Mouse (Mus musculus): Measurements from ENCODE around the gene Kri1. TPM values are rescaled to one million over a fixed set of nuclear protein-coding genes. Genes with fewer than 3 reads are reported as not detected.
A peak's percentile ranks its signal among the peaks of the same experiment; 100 is the strongest.

Gene Kri1
- total and polyA plus RNA-seq, 2 experiments from 2014 or later = 11.9 to 27.6 TPM

GRCm38 (mm10) chr9:21288404-21289336, 901 bp upstream of the Kri1 start:
- TF ChIP-seq CTCF (IDR thresholded peaks at IDR 0.05; ENCODE audit: low read depth) = no peak
- Histone ChIP-seq H3K27me3 (ENCODE audit: insufficient read depth, low read length) (no peaks in the 10 kb centered on the region), H3K4me3 (ENCODE audit: low read depth, low read length) (peak overlapping the region; percentile 63), H3K27ac (ENCODE audit: low read depth, low read length) (peak overlapping the region; percentile 93), H3K4me2 (ENCODE audit: low read depth) (peak overlapping the region; percentile 76), H3K9ac (peak overlapping the region; percentile 75), H3K36me3 (ENCODE audit: insufficient read depth) (peaks cover 10% of the 10 kb centered on the region), H3K9me3 (ENCODE audit: low read length) (no peaks in the 10 kb centered on the region), H3K4me1 (ENCODE audit: insufficient read depth) (peaks cover 21% of the 10 kb centered on the region; the same call in 1 of the 2 replicates)
- ATAC-seq = no peak
- WGBS = 78% methylated on average over 13 of the region's 13 CpGs
- DNase-seq = no peak

- Histone ChIP-seq H3K4me1 (ENCODE audit: insufficient read depth) (peaks cover 21% of the 10 kb centered on the region; the same call in 1 of the 2 replicates), H3K27me3 (ENCODE audit: insufficient read depth, low read length) (no peaks in the 10 kb centered on the region), H3K4me2 (ENCODE audit: low read depth) (peak overlapping the region; percentile 76), H3K9ac (peak overlapping the region; percentile 75), H3K4me3 (ENCODE audit: low read depth, low read length) (peak overlapping the region; percentile 63; the same call in 1 of the 2 replicates), H3K27ac (ENCODE audit: low read depth, low read length) (no peak overlapping the region), H3K9me3 (ENCODE audit: low read length) (no peaks in the 10 kb centered on the region), H3K36me3 (ENCODE audit: insufficient read depth) (peaks cover 21% of the 10 kb centered on the region)
- ATAC-seq (no peak), DNase-seq (no peak)
- whole genome bisulfite sequencing = 66% methylated on average over 3 of the region's 3 CpGs
- TF ChIP-seq CTCF (IDR thresholded peaks at IDR 0.05; ENCODE audit: low read depth) = no peak
Measured at GRCm38 (mm10) chr9:21286753-21287152, 1.0 kb downstream of the Kri1 start.

GRCm38 (mm10) chr9:21283994-21284393, 3.8 kb downstream of the Kri1 start:
- H3K9ac ChIP-seq = no peak overlapping the region
- H3K4me3 ChIP-seq (ENCODE audit: low read depth, low read length) = no peak overlapping the region
- H3K4me1 ChIP-seq (ENCODE audit: insufficient read depth) = peaks cover 14% of the 10 kb centered on the region; the same call in 1 of the 2 replicates
- ATAC-seq = no peak
- no peaks in the 10 kb centered on the region for H3K27me3 ChIP-seq (ENCODE audit: insufficient read depth, low read length)
- no peak for TF ChIP-seq CTCF (IDR thresholded peaks at IDR 0.05; ENCODE audit: low read depth)
- no peaks in the 10 kb centered on the region for H3K9me3 ChIP-seq (ENCODE audit: low read length)
- 88% methylated on average over 3 of the region's 3 CpGs for WGBS
- DNase-seq = no peak
- H3K27ac ChIP-seq (ENCODE audit: low read depth, low read length) = no peak overlapping the region
- H3K36me3 ChIP-seq (ENCODE audit: insufficient read depth) = peaks cover 44% of the 10 kb centered on the region
- no peak overlapping the region for H3K4me2 ChIP-seq (ENCODE audit: low read depth)

GRCm38 (mm10) chr9:21283591-21283990, 4.2 kb downstream of the Kri1 start:
- ATAC-seq = no peak
- Histone ChIP-seq H3K36me3 (ENCODE audit: insufficient read depth) (peaks cover 48% of the 10 kb centered on the region), H3K27ac (ENCODE audit: low read depth, low read length) (no peak overlapping the region), H3K9me3 (ENCODE audit: low read length) (no peaks in the 10 kb centered on the region), H3K4me1 (ENCODE audit: insufficient read depth) (peaks cover 10% of the 10 kb centered on the region; the same call in 1 of the 2 replicates), H3K4me2 (ENCODE audit: low read depth) (no peak overlapping the region), H3K27me3 (ENCODE audit: insufficient read depth, low read length) (no peaks in the 10 kb centered on the region), H3K4me3 (ENCODE audit: low read depth, low read length) (no peak overlapping the region), H3K9ac (no peak overlapping the region)
- DNase-seq = no peak
- 93% methylated on average over 5 of the region's 5 CpGs for WGBS
- TF ChIP-seq CTCF (IDR thresholded peaks at IDR 0.05; ENCODE audit: low read depth) = peak; percentile 29

GRCm38 (mm10) chr9:21277776-21278175, 10.0 kb downstream of the Kri1 start:
- peaks cover 87% of the 10 kb centered on the region for H3K36me3 ChIP-seq (ENCODE audit: insufficient read depth)
- DNase-seq = no peak
- no peak overlapping the region for H3K9ac ChIP-seq
- 95% methylated on average over 5 of the region's 5 CpGs for WGBS
- no peaks in the 10 kb centered on the region for H3K4me1 ChIP-seq (ENCODE audit: insufficient read depth)
- no peak overlapping the region for H3K4me2 ChIP-seq (ENCODE audit: low read depth)
- H3K9me3 ChIP-seq (ENCODE audit: low read length) = no peaks in the 10 kb centered on the region
- ATAC-seq = no peak
- H3K27me3 ChIP-seq (ENCODE audit: insufficient read depth, low read length) = no peaks in the 10 kb centered on the region
- no peak for TF ChIP-seq CTCF (IDR thresholded peaks at IDR 0.05; ENCODE audit: low read depth)
- H3K27ac ChIP-seq (ENCODE audit: low read depth, low read length) = no peak overlapping the region
- no peak overlapping the region for H3K4me3 ChIP-seq (ENCODE audit: low read depth, low read length)

GRCm38 (mm10) chr9:21276307-21276706, 11.5 kb downstream of the Kri1 start:
- 90% methylated on average over 8 of the region's 8 CpGs for WGBS
- no peak overlapping the region for H3K4me3 ChIP-seq (ENCODE audit: low read depth, low read length)
- H3K27ac ChIP-seq (ENCODE audit: low read depth, low read length) = no peak overlapping the region
- peaks cover 89% of the 10 kb centered on the region for H3K36me3 ChIP-seq (ENCODE audit: insufficient read depth)
- H3K27me3 ChIP-seq (ENCODE audit: insufficient read depth, low read length) = no peaks in the 10 kb centered on the region
- DNase-seq (no peak), ATAC-seq (no peak)
- H3K9me3 ChIP-seq (ENCODE audit: low read length) = no peaks in the 10 kb centered on the region
- no peaks in the 10 kb centered on the region for H3K4me1 ChIP-seq (ENCODE audit: insufficient read depth)
- no peak for TF ChIP-seq CTCF (IDR thresholded peaks at IDR 0.05; ENCODE audit: low read depth)
- H3K4me2 ChIP-seq (ENCODE audit: low read depth) = no peak overlapping the region
- H3K9ac ChIP-seq = no peak overlapping the region

- peaks cover 89% of the 10 kb centered on the region for H3K36me3 ChIP-seq (ENCODE audit: insufficient read depth)
- no peak overlapping the region for H3K9ac ChIP-seq
- no peaks in the 10 kb centered on the region for H3K27me3 ChIP-seq (ENCODE audit: insufficient read depth, low read length)
- ATAC-seq (no peak), DNase-seq (no peak)
- no peaks in the 10 kb centered on the region for H3K9me3 ChIP-seq (ENCODE audit: low read length)
- no peak for TF ChIP-seq CTCF (IDR thresholded peaks at IDR 0.05; ENCODE audit: low read depth)
- no peak overlapping the region for H3K4me3 ChIP-seq (ENCODE audit: low read depth, low read length)
- WGBS = 92% methylated on average over 12 of the region's 12 CpGs
- no peaks in the 10 kb centered on the region for H3K4me1 ChIP-seq (ENCODE audit: insufficient read depth)
- H3K27ac ChIP-seq (ENCODE audit: low read depth, low read length) = no peak overlapping the region
- no peak overlapping the region for H3K4me2 ChIP-seq (ENCODE audit: low read depth)
Measured at GRCm38 (mm10) chr9:21275727-21276126, 12.0 kb downstream of the Kri1 start.

Measured in forebrain, postnatal 0 days (tissue).